Mouse (Mus musculus): ENCODE results near the gene Pjvk. TPM values are rescaled to one million over a fixed set of nuclear protein-coding genes. Genes with fewer than 3 reads are reported as not detected.

The Pjvk gene
- polyA plus RNA-seq (2014; fragmentation: Nextera tagmentation; extraction: Ambion mirVana) = 0.56 TPM in 1 of 2 replicates, not detected in the other

- peaks cover 11% of the 10 kb centered on the region for H3K4me1 ChIP-seq (ENCODE audit: control insufficient read depth, insufficient read depth, low read length)
- peaks cover 3% of the 10 kb centered on the region; the same call in 1 of the 2 replicates for H3K36me3 ChIP-seq (ENCODE audit: control insufficient read depth, insufficient read depth, low read length)
- peak within 1 kb of the TSS; percentile 79 for H3K27ac ChIP-seq (replicated peaks; ENCODE audit: low read depth, low read length)
- DNase-seq (ENCODE audit: low spot score) = peak; percentile 99
- H3K9me3 ChIP-seq (ENCODE audit: control insufficient read depth, low read length) = no peaks in the 10 kb centered on the region
- H3K4me2 ChIP-seq (ENCODE audit: low read depth, low read length) = peak within 1 kb of the TSS; percentile 85
- peak; percentile 99 for ATAC-seq (ENCODE audit: low read depth)
- WGBS = 2% methylated on average over 31 of the region's 42 CpGs
- peak within 1 kb of the TSS; percentile 90 for H3K4me3 ChIP-seq (ENCODE audit: low read depth, low read length)
- no peaks in the 10 kb centered on the region for H3K27me3 ChIP-seq (replicated peaks; ENCODE audit: control insufficient read depth, insufficient read depth, low read length)
- peak within 1 kb of the TSS; percentile 88 for H3K9ac ChIP-seq (ENCODE audit: low read depth, low read length)
These were observed at the start of gene Pjvk, which contains the start of gene Prkra for GRCm38 (mm10) chr2:76647883-76648570. Gene Pjvk (plus strand): TSS chr2:76648476. Gene Prkra (minus strand): TSS chr2:76648015.

- DNase-seq (ENCODE audit: low spot score) (no peak), ATAC-seq (ENCODE audit: low read depth) (no peak)
- no peaks in the 10 kb centered on the region for H3K27me3 ChIP-seq (replicated peaks; ENCODE audit: control insufficient read depth, insufficient read depth, low read length)
- H3K9me3 ChIP-seq (ENCODE audit: control insufficient read depth, low read length) = no peaks in the 10 kb centered on the region
- H3K4me3 ChIP-seq (ENCODE audit: low read depth, low read length) = no peak overlapping the region
- H3K4me1 ChIP-seq (ENCODE audit: control insufficient read depth, insufficient read depth, low read length) = peaks cover 3% of the 10 kb centered on the region; the same call in 1 of the 2 replicates
- H3K27ac ChIP-seq (replicated peaks; ENCODE audit: low read depth, low read length) = no peak overlapping the region
- H3K9ac ChIP-seq (ENCODE audit: low read depth, low read length) = no peak overlapping the region
- H3K36me3 ChIP-seq (ENCODE audit: control insufficient read depth, insufficient read depth, low read length) = no peaks in the 10 kb centered on the region
- H3K4me2 ChIP-seq (ENCODE audit: low read depth, low read length) = no peak overlapping the region
- 65% methylated on average over 5 of the region's 5 CpGs for WGBS
These were observed 49.1 kb upstream of the Pjvk start for GRCm38 (mm10) chr2:76599214-76599613.

GRCm38 (mm10) chr2:76602256-76602655 is 46.0 kb upstream of the Pjvk start:
- Histone ChIP-seq H3K9ac (ENCODE audit: low read depth, low read length) (no peak overlapping the region), H3K4me1 (ENCODE audit: control insufficient read depth, insufficient read depth, low read length) (peaks cover 3% of the 10 kb centered on the region; the same call in 1 of the 2 replicates), H3K27me3 (replicated peaks; ENCODE audit: control insufficient read depth, insufficient read depth, low read length) (no peaks in the 10 kb centered on the region), H3K27ac (replicated peaks; ENCODE audit: low read depth, low read length) (no peak overlapping the region), H3K4me3 (ENCODE audit: low read depth, low read length) (no peak overlapping the region), H3K9me3 (ENCODE audit: control insufficient read depth, low read length) (no peaks in the 10 kb centered on the region), H3K36me3 (ENCODE audit: control insufficient read depth, insufficient read depth, low read length) (no peaks in the 10 kb centered on the region), H3K4me2 (ENCODE audit: low read depth, low read length) (no peak overlapping the region)
- no peak for DNase-seq (ENCODE audit: low spot score)
- no peak for ATAC-seq (ENCODE audit: low read depth)
- WGBS = 90% methylated on average over 1 of the region's 1 CpGs

GRCm38 (mm10) chr2:76606704-76607103 is 41.6 kb upstream of the Pjvk start:
- Histone ChIP-seq H3K27me3 (replicated peaks; ENCODE audit: control insufficient read depth, insufficient read depth, low read length) (no peaks in the 10 kb centered on the region), H3K36me3 (ENCODE audit: control insufficient read depth, insufficient read depth, low read length) (no peaks in the 10 kb centered on the region), H3K4me3 (ENCODE audit: low read depth, low read length) (no peak overlapping the region), H3K27ac (replicated peaks; ENCODE audit: low read depth, low read length) (no peak overlapping the region), H3K9ac (ENCODE audit: low read depth, low read length) (no peak overlapping the region), H3K9me3 (ENCODE audit: control insufficient read depth, low read length) (no peaks in the 10 kb centered on the region), H3K4me1 (ENCODE audit: control insufficient read depth, insufficient read depth, low read length) (no peaks in the 10 kb centered on the region), H3K4me2 (ENCODE audit: low read depth, low read length) (no peak overlapping the region)
- DNase-seq (ENCODE audit: low spot score) = no peak
- no peak for ATAC-seq (ENCODE audit: low read depth)
- 61% methylated on average over 3 of the region's 3 CpGs for WGBS

GRCm38 (mm10) chr2:76610326-76611104 is 37.8 kb upstream of the Pjvk start:
- Histone ChIP-seq H3K4me3 (ENCODE audit: low read depth, low read length) (no peak overlapping the region), H3K9ac (ENCODE audit: low read depth, low read length) (no peak overlapping the region), H3K27ac (replicated peaks; ENCODE audit: low read depth, low read length) (no peak overlapping the region), H3K9me3 (ENCODE audit: control insufficient read depth, low read length) (no peaks in the 10 kb centered on the region), H3K4me1 (ENCODE audit: control insufficient read depth, insufficient read depth, low read length) (no peaks in the 10 kb centered on the region), H3K4me2 (ENCODE audit: low read depth, low read length) (no peak overlapping the region), H3K27me3 (replicated peaks; ENCODE audit: control insufficient read depth, insufficient read depth, low read length) (no peaks in the 10 kb centered on the region), H3K36me3 (ENCODE audit: control insufficient read depth, insufficient read depth, low read length) (no peaks in the 10 kb centered on the region)
- DNase-seq (ENCODE audit: low spot score) (peak; percentile 44), ATAC-seq (ENCODE audit: low read depth) (no peak)
- 76% methylated on average over 10 of the region's 10 CpGs for WGBS

- H3K4me2 ChIP-seq (ENCODE audit: low read depth, low read length) = no peak overlapping the region
- H3K4me3 ChIP-seq (ENCODE audit: low read depth, low read length) = no peak overlapping the region
- H3K9me3 ChIP-seq (ENCODE audit: control insufficient read depth, low read length) = no peaks in the 10 kb centered on the region
- no peak overlapping the region for H3K27ac ChIP-seq (replicated peaks; ENCODE audit: low read depth, low read length)
- no peaks in the 10 kb centered on the region for H3K36me3 ChIP-seq (ENCODE audit: control insufficient read depth, insufficient read depth, low read length)
- H3K4me1 ChIP-seq (ENCODE audit: control insufficient read depth, insufficient read depth, low read length) = no peaks in the 10 kb centered on the region
- no peaks in the 10 kb centered on the region for H3K27me3 ChIP-seq (replicated peaks; ENCODE audit: control insufficient read depth, insufficient read depth, low read length)
- H3K9ac ChIP-seq (ENCODE audit: low read depth, low read length) = no peak overlapping the region
- ATAC-seq (ENCODE audit: low read depth) (no peak), DNase-seq (ENCODE audit: low spot score) (no peak)
- 81% methylated on average over 3 of the region's 3 CpGs for WGBS
These were observed 36.3 kb upstream of the Pjvk start for GRCm38 (mm10) chr2:76611996-76612395.

- DNase-seq (ENCODE audit: low spot score) (peak; percentile 71), ATAC-seq (ENCODE audit: low read depth) (no peak)
- H3K9me3 ChIP-seq (ENCODE audit: control insufficient read depth, low read length) = no peaks in the 10 kb centered on the region
- no peak overlapping the region for H3K4me2 ChIP-seq (ENCODE audit: low read depth, low read length)
- no peak overlapping the region for H3K27ac ChIP-seq (replicated peaks; ENCODE audit: low read depth, low read length)
- no peak overlapping the region for H3K4me3 ChIP-seq (ENCODE audit: low read depth, low read length)
- no peak overlapping the region for H3K9ac ChIP-seq (ENCODE audit: low read depth, low read length)
- no peaks in the 10 kb centered on the region for H3K4me1 ChIP-seq (ENCODE audit: control insufficient read depth, insufficient read depth, low read length)
- 0 out of 2 replicates have a peak, but pooled peaks cover 4% of the 10 kb centered on the region for H3K36me3 ChIP-seq (ENCODE audit: control insufficient read depth, insufficient read depth, low read length)
- no peaks in the 10 kb centered on the region for H3K27me3 ChIP-seq (replicated peaks; ENCODE audit: control insufficient read depth, insufficient read depth, low read length)
- 29% methylated on average over 1 of the region's 1 CpGs for WGBS
These were observed 30.2 kb upstream of the Pjvk start for GRCm38 (mm10) chr2:76618078-76618477.

GRCm38 (mm10) chr2:76620188-76620587 is 28.1 kb upstream of the Pjvk start:
- no peak overlapping the region for H3K4me2 ChIP-seq (ENCODE audit: low read depth, low read length)
- no peaks in the 10 kb centered on the region for H3K27me3 ChIP-seq (replicated peaks; ENCODE audit: control insufficient read depth, insufficient read depth, low read length)
- no peak overlapping the region for H3K27ac ChIP-seq (replicated peaks; ENCODE audit: low read depth, low read length)
- 91% methylated on average over 5 of the region's 5 CpGs for WGBS
- H3K36me3 ChIP-seq (ENCODE audit: control insufficient read depth, insufficient read depth, low read length) = peaks cover 23% of the 10 kb centered on the region
- DNase-seq (ENCODE audit: low spot score) (no peak), ATAC-seq (ENCODE audit: low read depth) (no peak)
- no peak overlapping the region for H3K9ac ChIP-seq (ENCODE audit: low read depth, low read length)
- H3K4me3 ChIP-seq (ENCODE audit: low read depth, low read length) = no peak overlapping the region
- H3K4me1 ChIP-seq (ENCODE audit: control insufficient read depth, insufficient read depth, low read length) = no peaks in the 10 kb centered on the region
- no peaks in the 10 kb centered on the region for H3K9me3 ChIP-seq (ENCODE audit: control insufficient read depth, low read length)
